Mouse (Mus musculus) Patski (cell line): ENCODE measurements around the gene Eif4h. TPM values are rescaled to one million over a fixed set of nuclear protein-coding genes. Genes with fewer than 3 reads are reported as not detected.
"Not testable (repeated sequence)": the region's sequence is repeated elsewhere in the genome, so short reads cannot be mapped to it uniquely, and the experiment has no call there.

Source experiments
- ATAC-seq: fragments of 100-300 bp; one replicate; pipeline ENCODE4 v1.8.0; 2021
- CTCF ChIA-PET: fragments of 350-600 bp; sonication (Branson Sonifier 250); formaldehyde crosslinking; loops from one replicate; lab custom pipeline; 2022; ENCODE audit warnings: inconsistent platforms; lab: Charles Lee
- POLR2A ChIA-PET: fragments of 350-600 bp; sonication (Branson Sonifier 250); formaldehyde crosslinking; loops from one replicate; lab custom pipeline; 2022; ENCODE audit warnings: antibody characterized with exemption, inconsistent platforms; lab: Charles Lee
- DNase-seq: peaks from one replicate; pipeline ENCODE4 v3.0.0-alpha.2; 2011; ENCODE audit warnings: low read depth, low spot score
- H3K27me3 ChIP-seq: fragments of 371-371 bp; one replicate; pipeline ENCODE4 v1.5.1; 2021
- CTCF ChIP-seq: fragments of 100-300 bp; IDR thresholded peaks from one replicate; pipeline ENCODE4 v1.5.1; 2021
- in situ Hi-C: fragments of 300-500 bp; cut with MboI; formaldehyde crosslinking; loops from 3 replicates; pipeline ENCODE4 v1.11.1; 2018; ENCODE audit warnings: low pct_unique_long_range_greater_than_20kb, mixed read lengths
- polyA plus RNA-seq: library from polyadenylated mRNA; unstranded; gene quantifications from one replicate; pipeline ENCODE4 v1.2.3, GENCODE M21; 2021

Gene Eif4h
- polyA plus RNA-seq, 1 experiment from 2014 or later = 390 TPM

GRCm38 (mm10) chr5:134650926-134651325 lies 11.6 kb upstream of the Eif4h start:
- CTCF ChIA-PET = interaction anchor here (1.1 to 1.5 kb wide), 4 partner anchors 32 to 100 kb away, joined by 3 to 5 read pairs (median 4); partner anchors contain the start of gene Limk1
- peak; percentile 88 for TF ChIP-seq CTCF
- in situ Hi-C loops = no loop called here
- no peak for ATAC-seq
- no peak for DNase-seq
- H3K27me3 ChIP-seq = no peaks in the 10 kb centered on the region
- POLR2A ChIA-PET = no interaction called here

DNA sequence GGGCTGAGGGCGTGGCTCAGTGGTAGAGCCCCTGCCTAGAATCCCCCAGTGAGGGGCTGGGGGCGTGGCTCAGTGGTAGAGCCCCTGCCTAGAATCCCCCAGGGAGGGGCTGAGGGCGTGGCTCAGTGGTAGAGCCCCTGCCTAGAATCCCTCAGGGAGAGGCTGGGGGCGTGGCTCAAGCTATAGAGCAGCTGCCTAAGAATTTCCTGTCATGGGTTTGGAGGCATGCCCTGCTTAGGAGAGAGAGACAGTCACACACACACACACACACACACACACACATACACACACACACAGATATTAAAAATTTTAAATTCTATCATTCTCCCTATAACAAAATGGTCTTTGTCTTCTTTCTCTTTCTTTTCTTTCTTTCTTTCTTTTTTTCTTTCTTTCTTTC lies 9.7 kb upstream of the Eif4h start:
- CTCF ChIA-PET, ATAC-seq, in situ Hi-C loops, H3K27me3 ChIP-seq, POLR2A ChIA-PET, DNase-seq: not testable (repeated sequence)

DNA sequence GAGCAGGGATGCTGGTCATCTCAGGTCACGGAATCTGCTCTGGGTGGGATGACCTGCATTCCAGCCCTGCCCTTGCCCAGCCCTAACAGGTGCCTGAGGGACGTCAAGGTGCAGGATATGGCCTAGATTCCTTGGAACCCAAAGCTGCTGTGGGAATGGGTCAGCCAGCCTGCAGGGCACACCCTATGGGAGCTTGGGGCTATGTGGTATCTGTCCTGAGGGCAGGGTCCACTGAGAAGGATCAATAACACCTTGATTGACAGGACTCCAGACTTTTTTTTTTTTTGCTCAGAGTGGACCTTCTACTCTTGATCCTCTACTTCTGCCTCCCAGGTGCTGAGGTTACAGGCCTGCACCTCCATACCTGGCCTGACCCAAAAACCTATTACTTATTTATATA lies 8.1 kb upstream of the Eif4h start:
- ChIA-PET POLR2A (no interaction called here), CTCF (no interaction called here)
- no peak for DNase-seq
- no peak for ATAC-seq
- in situ Hi-C loops = no loop called here
- TF ChIP-seq CTCF = no peak
- H3K27me3 ChIP-seq = no peaks in the 10 kb centered on the region

GRCm38 (mm10) chr5:134646461-134646860 lies 7.2 kb upstream of the Eif4h start:
- ATAC-seq (no peak), DNase-seq (no peak)
- CTCF ChIA-PET = no interaction called here
- no peaks in the 10 kb centered on the region for H3K27me3 ChIP-seq
- in situ Hi-C loops = no loop called here
- TF ChIP-seq CTCF = peak; percentile 40
- POLR2A ChIA-PET = no interaction called here

- ChIA-PET POLR2A (no interaction called here), CTCF (interaction anchor here (1.1 to 1.4 kb wide), 4 partner anchors 9 to 27 kb away, joined by 3 to 4 read pairs (median 3); no protein-coding TSS in a partner anchor)
- TF ChIP-seq CTCF = no peak
- DNase-seq (no peak), ATAC-seq (no peak)
- in situ Hi-C loops = no loop called here
- H3K27me3 ChIP-seq = no peaks in the 10 kb centered on the region
These were observed 5.4 kb upstream of the Eif4h start for GRCm38 (mm10) chr5:134644643-134645118.

DNA sequence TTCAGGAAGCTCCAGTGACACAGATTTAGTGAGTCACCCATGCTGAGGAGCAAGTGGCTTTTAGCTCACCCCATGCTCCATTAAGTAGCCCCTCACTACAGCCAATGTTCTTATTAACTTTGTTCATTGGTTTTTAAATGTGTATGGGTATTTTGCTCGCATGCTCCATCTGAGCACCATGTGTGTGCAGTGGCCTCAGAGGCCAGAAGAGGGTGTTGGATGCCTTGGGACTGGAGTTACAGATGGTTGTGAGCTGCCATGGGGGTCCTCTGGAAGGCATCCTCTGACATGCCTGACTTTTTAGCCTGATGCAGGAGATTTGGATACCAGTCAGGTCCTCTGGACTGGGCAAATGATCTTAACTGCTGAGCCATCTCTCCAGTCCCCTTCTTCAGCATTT lies 4.8 kb upstream of the Eif4h start:
- H3K27me3 ChIP-seq = no peaks in the 10 kb centered on the region
- POLR2A ChIA-PET = no interaction called here
- no peak for ATAC-seq
- in situ Hi-C loops = no loop called here
- CTCF ChIA-PET = interaction anchor here (0.9 to 1.4 kb wide), 5 partner anchors 9 to 150 kb away, joined by 3 to 4 read pairs (median 3); no protein-coding TSS in a partner anchor
- no peak for DNase-seq
- no peak for TF ChIP-seq CTCF

GRCm38 (mm10) chr5:134640371-134640770 lies 1.1 kb upstream of the Eif4h start:
- ATAC-seq (no peak), DNase-seq (no peak)
- no peak for TF ChIP-seq CTCF
- in situ Hi-C loops = no loop called here
- POLR2A ChIA-PET = no interaction called here
- H3K27me3 ChIP-seq = no peaks in the 10 kb centered on the region
- CTCF ChIA-PET = interaction anchor here (1.2 kb wide), 1 partner anchor 149 kb away, joined by 3 read pairs; no protein-coding TSS in a partner anchor

DNA sequence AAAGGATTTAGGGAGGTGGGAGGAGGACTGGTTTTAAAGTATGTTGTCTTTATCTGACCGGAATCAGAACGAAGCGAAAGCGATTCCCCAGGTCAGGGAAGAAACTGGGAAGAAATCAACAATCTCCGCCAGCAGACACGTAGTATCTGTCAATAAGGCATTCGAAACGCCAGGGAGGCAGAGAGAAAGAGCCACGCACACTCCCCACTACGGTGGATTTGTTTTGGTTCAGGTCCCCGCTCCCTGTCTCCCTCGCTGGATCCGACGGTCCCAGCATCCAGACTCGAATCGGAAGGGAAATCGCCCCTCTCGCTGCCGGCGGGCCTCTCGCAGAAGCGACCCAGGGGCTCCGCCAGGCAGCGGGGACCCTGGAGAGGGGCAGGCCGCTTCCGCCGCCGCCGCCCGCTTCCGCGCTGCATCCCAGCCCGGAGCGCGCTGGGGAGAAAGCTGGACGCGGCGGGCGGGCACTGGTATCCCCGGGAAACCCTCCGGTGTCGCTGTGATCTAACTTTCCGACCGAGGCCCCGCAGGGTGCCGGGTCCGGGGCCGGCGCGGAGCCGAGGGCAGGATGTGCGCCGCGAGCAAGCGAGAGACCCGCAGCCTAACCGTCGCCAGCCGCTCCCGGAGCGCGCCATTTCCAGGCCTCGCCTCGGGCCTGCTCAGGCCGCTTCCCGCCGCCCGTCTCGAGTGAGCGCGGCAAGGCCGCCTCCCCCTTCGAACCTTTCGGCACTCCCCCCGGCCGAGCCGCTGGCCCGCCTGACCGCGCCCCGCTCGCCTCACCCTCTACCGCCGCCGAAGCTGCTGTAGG lies 625 bp downstream of the Eif4h start:
- in situ Hi-C loops = no loop called here
- TF ChIP-seq CTCF = no peak
- H3K27me3 ChIP-seq = no peaks in the 10 kb centered on the region
- ATAC-seq = peak; percentile 45
- CTCF ChIA-PET = no interaction called here
- no peak for DNase-seq
- POLR2A ChIA-PET = no interaction called here

DNA sequence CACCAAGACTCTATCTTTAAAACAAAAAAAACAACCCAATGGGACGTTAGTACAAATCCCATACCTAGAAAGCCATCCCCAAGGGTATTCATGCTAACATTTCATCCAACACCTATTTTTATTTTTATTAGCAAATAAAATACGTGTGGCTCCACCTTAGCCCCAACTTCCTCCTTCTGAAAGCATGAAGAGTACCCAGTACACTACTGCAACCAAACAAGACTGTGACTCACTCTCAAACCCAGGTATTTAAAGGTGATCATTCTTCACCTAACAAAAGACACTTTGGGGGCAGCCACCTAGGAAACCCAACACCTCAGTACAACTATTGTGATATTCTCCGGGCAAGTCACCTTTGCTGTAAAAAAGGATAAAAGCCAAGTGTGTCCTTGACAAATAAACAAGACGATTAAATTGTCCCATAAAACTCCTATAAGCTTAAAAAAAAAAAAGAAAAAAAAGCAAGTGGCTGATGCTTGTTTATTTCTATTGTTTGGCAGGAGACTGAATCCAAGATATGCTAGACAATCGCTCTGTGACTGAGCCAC lies 1.4 kb downstream of the Eif4h start:
- no peak for ATAC-seq
- ChIA-PET CTCF (no interaction called here), POLR2A (no interaction called here)
- DNase-seq = no peak
- no peaks in the 10 kb centered on the region for H3K27me3 ChIP-seq
- TF ChIP-seq CTCF = no peak
- in situ Hi-C loops = no loop called here

GRCm38 (mm10) chr5:134632841-134633240 lies 6.4 kb downstream of the Eif4h start:
- peak; percentile 25 for ATAC-seq
- in situ Hi-C loops = no loop called here
- CTCF ChIA-PET = interaction anchor here (1.3 kb wide), 1 partner anchor 10 kb away, joined by 4 read pairs; no protein-coding TSS in a partner anchor
- H3K27me3 ChIP-seq = no peaks in the 10 kb centered on the region
- no peak for TF ChIP-seq CTCF
- DNase-seq = no peak
- POLR2A ChIA-PET = no interaction called here

GRCm38 (mm10) chr5:134630835-134631234 lies 8.5 kb downstream of the Eif4h start:
- DNase-seq (no peak), ATAC-seq (no peak)
- TF ChIP-seq CTCF = no peak
- H3K27me3 ChIP-seq = no peaks in the 10 kb centered on the region
- POLR2A ChIA-PET = interaction anchor here (0.6 kb wide), 2 partner anchors 10 to 89 kb away, joined by 3 read pairs; no protein-coding TSS in a partner anchor
- CTCF ChIA-PET = interaction anchor here (1.0 kb wide), 2 partner anchors 12 to 24 kb away, joined by 3 to 4 read pairs; no protein-coding TSS in a partner anchor
- in situ Hi-C loops = no loop called here
